Mouse (Mus musculus) forebrain, embryonic 10.5 days (tissue): ENCODE results near the gene Atxn10. TPM values are rescaled to one million over a fixed set of nuclear protein-coding genes. Genes with fewer than 3 reads are reported as not detected.
A peak's percentile ranks its signal among the peaks of the same experiment; 100 is the strongest.

ENCODE experiments used
- DNase-seq: peaks from one replicate; pipeline ENCODE4 v3.0.0-alpha.2; 2017; ENCODE audit warnings: low spot score; ENCODE audit errors: extremely low spot score
- H3K27ac ChIP-seq: fragments of 300-500 bp; sonication (generic); 2 replicates; pipeline ENCODE4 v1.5.1; 2016; ENCODE audit warnings: mild to moderate bottlenecking
- H3K27me3 ChIP-seq: fragments of 300-500 bp; sonication (generic); 2 replicates; pipeline ENCODE4 v1.6.1; 2016; ENCODE audit warnings: mild to moderate bottlenecking; ENCODE audit not compliant: poor library complexity, severe bottlenecking
- H3K36me3 ChIP-seq: fragments of 300-500 bp; sonication (generic); replicated peaks from 2 replicates; pipeline ENCODE4 v1.6.1; 2016; ENCODE audit warnings: mild to moderate bottlenecking, moderate library complexity
- H3K4me1 ChIP-seq: fragments of 300-500 bp; sonication (generic); 2 replicates; pipeline ENCODE4 v1.6.1; 2016
- H3K4me3 ChIP-seq: fragments of 300-500 bp; sonication (generic); 2 replicates; pipeline ENCODE4 v1.5.1; 2016; ENCODE audit warnings: mild to moderate bottlenecking, moderate library complexity
- H3K9me3 ChIP-seq: fragments of 300-500 bp; sonication (generic); 2 replicates; pipeline ENCODE4 v1.6.1; 2016; ENCODE audit warnings: mild to moderate bottlenecking, moderate library complexity
- WGBS: fragments of 180-500 bp; shearing (Covaris S2); methylation state at CpG from one replicate; pipeline ENCODE4 v1.1.7; 2016; 5-methylcytosine and 5-hydroxymethylcytosine counted together
- polyA plus RNA-seq: library from polyadenylated mRNA; unstranded; fragments of >200 nt; fragmentation: Nextera tagmentation; extraction: Ambion mirVana; gene quantifications from 2 replicates; pipeline ENCODE4 v1.2.1, GENCODE M21; 2016

Atxn10 gene
- polyA plus RNA-seq, 1 experiment from 2014 or later = 358 TPM

DNA sequence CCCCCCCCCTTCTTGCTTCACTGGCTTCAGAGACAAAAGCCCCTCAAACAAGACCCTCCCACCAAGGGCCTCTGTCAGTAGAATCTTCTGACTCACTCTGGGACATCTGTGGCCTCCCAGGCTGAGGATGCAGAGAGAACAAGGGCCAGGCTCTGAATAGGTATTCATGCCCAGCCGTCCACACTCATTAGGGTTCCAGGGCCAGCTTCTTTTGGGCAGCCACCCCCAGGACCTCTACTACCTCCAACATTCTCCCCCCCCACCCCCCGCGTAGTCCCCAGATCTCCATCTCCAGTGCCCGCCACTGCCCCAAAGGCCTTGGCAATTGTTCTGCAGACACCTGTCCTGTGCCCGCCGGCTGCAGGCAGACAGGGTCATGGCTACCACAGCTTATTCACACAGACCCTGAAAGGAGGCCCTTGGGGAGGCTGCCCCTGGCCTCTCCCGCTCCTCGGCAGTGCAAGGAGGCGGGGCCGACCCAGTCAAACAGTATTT lies 162.0 kb downstream of the Atxn10 start:
- H3K27ac ChIP-seq = peak overlapping the region; percentile 88
- peaks cover 49% of the 10 kb centered on the region for H3K27me3 ChIP-seq
- peak overlapping the region; percentile 10; the same call in 1 of the 2 replicates for H3K4me3 ChIP-seq
- H3K36me3 ChIP-seq = no peaks in the 10 kb centered on the region
- H3K4me1 ChIP-seq = peaks cover 78% of the 10 kb centered on the region
- 26% methylated on average over 10 of the region's 10 CpGs for WGBS
- peak; percentile 80 for DNase-seq
- no peaks in the 10 kb centered on the region for H3K9me3 ChIP-seq

DNA sequence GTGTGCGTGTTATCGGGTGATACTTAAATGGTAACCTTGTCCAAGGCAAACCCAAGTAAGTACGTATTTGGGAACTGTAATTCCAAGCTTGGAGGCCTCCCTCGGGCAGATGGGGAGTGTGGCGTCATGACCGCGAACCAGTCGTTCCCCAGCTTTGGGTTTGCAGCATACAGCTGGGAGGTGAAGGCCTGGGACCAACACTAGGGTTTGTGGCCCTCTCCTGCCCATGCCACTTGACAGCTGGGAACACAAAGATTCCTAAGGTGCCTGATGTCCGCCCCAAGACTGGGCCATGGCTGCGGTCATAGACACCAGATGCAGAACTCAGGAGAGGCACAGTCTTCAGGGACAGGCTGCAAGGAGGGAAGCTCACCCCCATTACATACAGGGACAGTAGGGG lies 164.2 kb downstream of the Atxn10 start:
- no peak for DNase-seq
- H3K4me3 ChIP-seq = no peak overlapping the region
- no peaks in the 10 kb centered on the region for H3K9me3 ChIP-seq
- H3K27me3 ChIP-seq = peaks cover 27% of the 10 kb centered on the region
- H3K27ac ChIP-seq = peak overlapping the region; percentile 88
- no peaks in the 10 kb centered on the region for H3K36me3 ChIP-seq
- H3K4me1 ChIP-seq = peaks cover 59% of the 10 kb centered on the region
- WGBS = 90% methylated on average over 10 of the region's 10 CpGs

DNA sequence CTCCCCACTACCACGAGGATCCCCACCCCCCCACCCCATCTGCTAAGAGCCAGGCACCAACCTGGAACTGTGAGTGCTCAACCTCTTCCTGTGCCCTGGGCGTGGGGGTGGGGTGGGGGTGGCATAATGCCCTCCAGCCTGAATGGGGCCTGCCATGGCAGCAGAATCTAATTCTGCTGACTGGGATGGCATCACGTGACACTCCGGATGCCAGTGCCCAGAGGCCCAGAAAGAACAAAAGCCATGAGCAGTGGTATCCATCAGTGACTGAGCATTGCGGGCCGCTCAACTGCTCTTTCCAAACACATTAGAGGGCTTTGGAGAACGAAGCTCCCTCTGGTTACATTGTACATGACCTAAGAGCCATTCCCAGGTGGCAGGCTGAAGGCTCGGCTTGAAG lies 167.1 kb downstream of the Atxn10 start, which contains the start of gene 7530416G11Rik:
Gene 7530416G11Rik (minus strand): TSS at position 101 of the 400 bp plus-strand sequence.
- Histone ChIP-seq H3K4me3 (no peak within 1 kb of the TSS), H3K27me3 (peaks cover 14% of the 10 kb centered on the region), H3K9me3 (no peaks in the 10 kb centered on the region), H3K36me3 (no peaks in the 10 kb centered on the region), H3K4me1 (peaks cover 62% of the 10 kb centered on the region), H3K27ac (peak within 1 kb of the TSS; percentile 64)
- WGBS = 89% methylated on average over 8 of the region's 8 CpGs
- DNase-seq = no peak

DNA sequence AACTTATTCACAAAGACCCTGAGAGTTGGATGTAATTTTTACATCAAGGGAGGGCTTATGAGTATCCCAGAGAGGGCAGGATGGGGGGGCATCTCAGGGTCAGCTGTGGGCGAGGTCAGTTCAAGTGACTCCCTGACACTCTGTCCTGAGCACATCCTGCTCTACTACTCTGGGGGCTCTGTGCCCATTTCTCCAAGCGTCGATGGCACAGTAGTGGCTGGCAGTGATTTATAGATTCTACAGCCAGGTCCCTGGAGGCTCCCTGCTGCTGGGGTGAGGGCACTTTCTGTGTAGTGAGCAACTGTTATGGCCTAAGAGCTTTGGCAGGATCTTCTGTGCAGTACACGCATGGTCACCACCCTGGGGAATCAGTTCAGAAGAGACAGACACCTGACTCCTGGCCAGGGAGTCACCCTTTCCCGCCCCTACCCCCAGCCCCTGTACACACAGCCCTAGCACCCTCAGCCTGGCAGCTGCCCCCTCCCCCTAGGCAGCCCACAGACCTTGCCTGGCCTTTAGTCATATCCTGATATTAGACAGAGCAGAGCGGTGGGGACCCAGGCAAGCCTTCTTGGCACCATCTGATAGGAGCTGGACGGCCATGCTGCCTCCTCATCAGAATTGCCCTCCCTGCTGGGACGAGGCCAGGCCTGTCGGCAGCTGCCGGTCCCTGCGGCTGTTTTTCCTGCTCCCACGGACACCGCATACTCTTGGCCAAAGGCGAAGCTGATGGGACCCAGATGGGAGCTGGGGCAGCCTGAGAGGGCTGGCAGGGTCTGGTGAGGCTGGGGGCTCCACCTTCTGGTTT lies 169.3 kb downstream of the Atxn10 start:
- no peaks in the 10 kb centered on the region for H3K9me3 ChIP-seq
- H3K36me3 ChIP-seq = no peaks in the 10 kb centered on the region
- peaks cover 47% of the 10 kb centered on the region for H3K4me1 ChIP-seq
- no peak overlapping the region for H3K4me3 ChIP-seq
- 75% methylated on average over 14 of the region's 14 CpGs for WGBS
- DNase-seq = no peak
- peaks cover 5% of the 10 kb centered on the region; the same call in 1 of the 2 replicates for H3K27me3 ChIP-seq
- H3K27ac ChIP-seq = peak overlapping the region; percentile 93

DNA sequence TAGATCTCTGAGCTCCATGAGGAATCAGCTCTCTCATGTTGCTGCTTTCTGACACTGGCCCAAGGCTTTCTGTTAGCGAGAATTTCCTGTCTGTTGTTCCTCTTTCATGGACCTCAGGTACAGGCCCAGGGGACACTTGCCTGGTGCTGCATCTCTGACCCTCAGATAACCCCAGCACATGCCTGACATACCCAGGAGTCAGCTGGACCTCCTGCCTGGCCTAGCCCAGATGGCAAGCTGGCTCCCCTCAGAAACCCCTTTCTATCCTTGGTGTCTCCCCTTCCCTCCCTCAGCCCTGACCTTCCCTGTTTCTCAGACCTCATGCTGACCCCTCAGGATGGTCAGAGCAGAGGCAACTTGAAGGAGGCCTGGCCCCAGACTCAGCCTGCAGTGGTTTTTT lies 170.6 kb downstream of the Atxn10 start:
- H3K27ac ChIP-seq = peak overlapping the region; percentile 93
- peaks cover 44% of the 10 kb centered on the region for H3K4me1 ChIP-seq
- no peak overlapping the region for H3K4me3 ChIP-seq
- peaks cover 5% of the 10 kb centered on the region; the same call in 1 of the 2 replicates for H3K27me3 ChIP-seq
- DNase-seq = no peak
- H3K9me3 ChIP-seq = no peaks in the 10 kb centered on the region
- WGBS = 61% methylated on average over 1 of the region's 1 CpGs
- H3K36me3 ChIP-seq = no peaks in the 10 kb centered on the region

DNA sequence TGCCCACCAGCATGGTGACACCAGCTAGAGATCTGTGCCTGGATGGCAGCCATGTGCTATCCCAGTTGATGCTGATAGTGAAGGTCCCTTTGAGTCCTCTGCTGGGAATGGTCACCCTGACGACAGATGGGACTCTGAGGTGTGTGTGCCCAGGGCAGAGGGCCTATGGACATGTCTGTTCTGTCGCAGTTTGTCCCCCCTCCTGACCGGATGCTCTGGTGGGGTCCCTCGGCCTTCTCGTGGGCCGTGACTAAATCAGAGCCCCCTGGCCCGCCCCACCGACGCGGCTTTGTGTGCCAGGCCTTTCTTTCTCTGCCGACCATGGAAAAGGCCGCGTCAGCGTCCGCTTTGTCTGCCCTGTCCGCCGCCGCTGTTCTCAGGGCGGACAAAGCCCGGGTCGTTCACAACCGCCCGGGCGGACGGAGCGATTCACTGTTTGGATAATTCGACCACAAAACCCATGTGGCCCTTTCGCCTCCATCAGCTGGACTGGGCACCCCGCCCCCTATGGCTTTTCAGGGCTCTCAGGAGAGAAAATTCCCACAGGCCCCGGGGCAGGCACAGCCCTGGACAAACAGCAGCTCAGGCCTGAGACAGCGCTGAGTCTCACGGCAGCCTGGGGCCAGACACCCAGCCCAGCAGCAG lies 171.4 kb downstream of the Atxn10 start:
- peak; percentile 73 for DNase-seq
- Histone ChIP-seq H3K36me3 (no peaks in the 10 kb centered on the region), H3K9me3 (no peaks in the 10 kb centered on the region), H3K27me3 (peaks cover 5% of the 10 kb centered on the region; the same call in 1 of the 2 replicates), H3K27ac (peak overlapping the region; percentile 93), H3K4me3 (no peak overlapping the region), H3K4me1 (peaks cover 44% of the 10 kb centered on the region)
- 31% methylated on average over 32 of the region's 32 CpGs for WGBS

Other genes starting within 250 kb of the Atxn10 start
- gene Smc1b, start 204.3 kb upstream of the Atxn10 start, polyA plus RNA-seq = 0.06 and 0.10 TPM in 2 replicates
- gene Ribc2, start 204.2 kb upstream of the Atxn10 start, polyA plus RNA-seq = 0.82 and 0.99 TPM in 2 replicates
- gene Fbln1, start 130.3 kb upstream of the Atxn10 start, polyA plus RNA-seq = 154 and 157 TPM in 2 replicates
- gene 7530416G11Rik, start 167.0 kb downstream of the Atxn10 start, polyA plus RNA-seq = not detected in 2 replicates
- gene Wnt7b, start 246.2 kb downstream of the Atxn10 start, polyA plus RNA-seq = 126 and 134 TPM in 2 replicates